Comparison of ENCODE assay signal across 7 mouse cellular contexts in the genomic region with DNA sequence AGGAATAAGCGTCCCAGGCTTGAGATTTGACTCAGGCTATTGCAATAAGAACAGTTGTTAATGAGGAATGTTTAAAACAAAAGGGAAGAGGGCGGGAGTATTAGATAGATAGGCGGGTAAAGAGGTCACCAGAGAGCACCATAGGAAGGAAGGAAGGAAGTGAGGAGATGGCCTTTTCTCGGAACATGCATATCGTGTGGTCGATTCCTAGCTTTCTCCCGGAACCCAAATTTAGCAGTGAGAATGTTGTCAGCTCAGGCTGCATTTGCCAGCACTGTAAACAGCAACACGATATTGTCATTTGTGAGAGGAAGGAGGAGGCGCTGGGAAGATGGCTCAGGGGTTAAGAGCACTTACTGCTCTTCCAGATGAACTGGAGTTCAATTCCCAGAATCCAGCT. TPM values are rescaled to one million over a fixed set of nuclear protein-coding genes. Genes with fewer than 3 reads are reported as not detected.
DNase-seq lines count a peak whose midpoint lies in the region; ATAC-seq lines count a peak whose summit lies in the region.

No protein-coding gene starts in this region.

- peak overlapping the region; percentile 93 for H3K4me2 ChIP-seq in heart, embryonic 14.5 days (ENCODE audit: low read length)
- peak overlapping the region; percentile 84; the same call in 1 of the 2 replicates for H3K4me2 ChIP-seq in limb, embryonic 13.5 days (replicated peaks)

- H3K4me1 ChIP-seq in heart, embryonic 14.5 days (ENCODE audit: control insufficient read depth in 2 of 2, insufficient read depth in 2 of 2, low read length in 2 of 2), result peaks cover 0 to 4% of the 10 kb centered on the region in 2 experiments; a peak in 2 of 4 replicates
- H3K4me1 ChIP-seq in limb, embryonic 13.5 days, result peaks cover 18% of the 10 kb centered on the region; the same call in 1 of the 2 replicates

- no peak overlapping the region for H3K4me3 ChIP-seq in heart, embryonic 14.5 days (ENCODE audit: control insufficient read depth in 1 of 2, insufficient read depth in 1 of 2, low read depth in 1 of 2, low read length in 2 of 2)
- H3K4me3 ChIP-seq in limb, embryonic 13.5 days, result no peak overlapping the region

- no peaks in the 10 kb centered on the region for H3K9me3 ChIP-seq in heart, embryonic 14.5 days (ENCODE audit: control insufficient read depth, low read length)
- no peaks in the 10 kb centered on the region for H3K9me3 ChIP-seq in limb, embryonic 13.5 days

- H3K9ac ChIP-seq in heart, embryonic 14.5 days (ENCODE audit: low read length), result no peak overlapping the region; the same call in 1 of the 2 replicates
- H3K9ac ChIP-seq in limb, embryonic 13.5 days, result no peak overlapping the region

- 37% methylated on average over 9 of the region's 9 CpGs for WGBS in heart, embryonic 14.5 days
- WGBS in limb, embryonic 13.5 days, result 47% methylated on average over 9 of the region's 9 CpGs

- no peaks in the 10 kb centered on the region for H3K36me3 ChIP-seq in heart, embryonic 14.5 days (ENCODE audit: control insufficient read depth, insufficient read depth, low read length)
- no peaks in the 10 kb centered on the region for H3K36me3 ChIP-seq in limb, embryonic 13.5 days

- H3K27me3 ChIP-seq in heart, embryonic 14.5 days (ENCODE audit: control insufficient read depth, insufficient read depth, low read length), result no peaks in the 10 kb centered on the region
- no peaks in the 10 kb centered on the region for H3K27me3 ChIP-seq in limb, embryonic 13.5 days

- intact Hi-C loops in heart, postnatal 25 days (cut with DNase I), result loop anchor here (2.0 to 10.0 kb wide), 4 partner anchors 47 to 278 kb away; no protein-coding TSS in a partner anchor

- DNase-seq in heart, postnatal 25 days (ENCODE audit: low spot score), result no peak
- peak; percentile 12 for DNase-seq in lung, postnatal 25 days (ENCODE audit: low spot score)
- DNase-seq in lung, postnatal 14 days, result no peak
- DNase-seq in skeletal muscle tissue, adult 2 months (ENCODE audit: low read depth, low spot score), result peak; percentile 45
- DNase-seq in left cerebral cortex, adult 18-20 months (ENCODE audit: low spot score in 2 of 2), result no peak

- H3K27ac ChIP-seq in heart, embryonic 14.5 days (replicated peaks in 1 of 2; ENCODE audit: control insufficient read depth in 1 of 2, insufficient read depth in 1 of 2, low read depth in 2 of 2, low read length in 2 of 2), result no peak overlapping the region
- no peak overlapping the region for H3K27ac ChIP-seq in limb, embryonic 13.5 days

- ATAC-seq in heart, embryonic 14.5 days (ENCODE audit: insufficient number of reproducible peaks, insufficient read depth, low FRiP score, low read depth), result no peak
- no peak for ATAC-seq in limb, embryonic 13.5 days (ENCODE audit: low FRiP score, low read depth)

RNA-seq across cellular contexts. Expression of gene Skor1, which starts 24.2 kb away (rescaled TPM):
- not detected in 2 replicates for polyA plus RNA-seq in heart, embryonic 14.5 days (2014; fragmentation: Nextera tagmentation; extraction: Ambion mirVana)
- total RNA-seq in heart, postnatal 25 days (2021), result not detected
- polyA plus RNA-seq in limb, embryonic 13.5 days (2015; fragmentation: Nextera tagmentation; extraction: Ambion mirVana), result 0.06 TPM in 1 of 2 replicates, not detected in the other
- under 1 TPM; 0.23 TPM for total RNA-seq in left cerebral cortex, adult 18-20 months (2021)

Comparison
In these comparisons a context has a peak if more than half of its experiments do, and no peak if none do; other contexts are left out.
1. DNase-seq: peak in lung, postnatal 25 days (single experiment) and skeletal muscle tissue, adult 2 months (single experiment); none in heart, postnatal 25 days (single experiment), lung, postnatal 14 days (single experiment) and left cerebral cortex, adult 18-20 months (0 of 2).